Mouse (Mus musculus): Measurements from ENCODE around the gene Fgfr2.

The Fgfr2 gene

DNA sequence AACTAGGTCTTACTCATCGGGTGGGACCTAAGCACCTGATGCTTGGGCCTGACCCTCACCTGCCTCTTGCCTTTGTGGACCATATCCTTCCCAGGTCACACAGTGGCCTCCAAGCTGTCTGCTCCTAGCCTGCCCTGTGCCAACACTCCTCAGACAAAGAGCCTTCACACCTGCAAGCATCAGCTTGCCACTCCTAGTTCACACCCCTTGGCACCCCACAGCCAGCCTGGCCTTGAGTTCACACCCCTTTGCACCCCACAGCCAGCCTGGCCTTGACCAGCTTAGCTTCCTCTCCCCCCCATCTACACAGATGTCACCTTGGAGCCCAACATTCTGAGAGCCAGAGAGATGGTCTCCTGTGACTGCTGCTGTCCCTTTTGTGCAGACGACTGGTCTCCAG is 319.8 kb downstream of the Fgfr2 start:
- DNase-seq (ENCODE audit: low read depth, low spot score) = no peak

DNA sequence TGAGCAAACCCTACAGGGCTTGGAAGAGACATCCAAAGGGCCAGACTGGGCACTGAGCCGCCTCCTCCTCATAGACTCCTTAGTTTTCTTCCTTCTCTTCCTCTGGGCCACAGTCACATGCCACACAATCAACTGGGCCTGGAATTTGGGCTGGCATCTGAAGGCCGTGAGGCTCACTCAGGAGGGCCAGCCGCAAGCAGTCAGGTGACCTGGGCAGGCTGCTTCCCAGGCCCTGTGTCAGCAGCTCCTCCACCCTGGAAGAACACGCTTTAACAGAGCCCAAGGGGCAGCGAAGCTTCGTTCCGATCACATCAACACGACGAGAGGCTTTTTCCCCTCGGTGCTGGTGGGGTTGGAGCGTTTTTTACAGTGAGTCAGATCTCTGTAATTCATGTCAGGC is 320.5 kb downstream of the Fgfr2 start:
- no peak for DNase-seq (ENCODE audit: low read depth, low spot score)

DNA sequence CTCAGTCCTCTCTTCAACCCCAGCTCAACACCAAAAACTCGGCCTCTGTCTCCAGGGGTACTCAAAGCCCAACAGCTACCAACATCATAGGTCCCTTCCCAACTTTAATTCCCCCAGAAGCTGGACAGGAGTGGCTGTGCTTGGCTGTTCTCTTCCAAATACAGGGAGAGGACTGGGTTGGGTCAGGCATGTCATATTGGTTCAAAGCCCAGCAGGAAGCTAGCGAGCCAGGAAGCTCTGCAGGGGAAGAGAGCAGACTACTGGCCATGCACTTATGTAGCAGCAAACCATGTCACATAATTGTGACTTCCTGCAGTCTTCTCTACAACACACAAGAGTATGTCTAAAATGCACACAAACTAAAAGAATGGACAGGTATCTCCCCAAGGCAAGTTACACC is 321.1 kb downstream of the Fgfr2 start:
- DNase-seq (ENCODE audit: low read depth, low spot score) = no peak

DNA sequence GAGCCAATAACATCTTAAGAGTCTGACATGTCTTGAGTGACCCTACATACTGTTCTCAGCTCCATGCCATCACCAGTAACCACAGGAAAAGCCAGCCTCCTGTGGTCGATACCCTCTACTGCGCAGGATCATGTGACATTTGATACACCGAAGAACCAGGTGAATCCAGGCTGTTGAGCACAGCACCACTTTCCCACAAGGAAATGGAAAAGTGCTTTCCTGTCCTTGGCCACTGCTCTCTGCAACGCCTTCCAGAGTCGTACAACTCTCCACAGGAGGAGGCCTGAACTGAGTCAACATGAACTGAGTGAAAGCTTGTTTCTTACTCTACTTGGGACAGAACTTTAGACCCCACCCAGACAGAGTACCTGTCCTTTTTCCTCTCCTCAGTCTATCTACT is 321.6 kb downstream of the Fgfr2 start:
- DNase-seq (ENCODE audit: low read depth, low spot score) = no peak

DNA sequence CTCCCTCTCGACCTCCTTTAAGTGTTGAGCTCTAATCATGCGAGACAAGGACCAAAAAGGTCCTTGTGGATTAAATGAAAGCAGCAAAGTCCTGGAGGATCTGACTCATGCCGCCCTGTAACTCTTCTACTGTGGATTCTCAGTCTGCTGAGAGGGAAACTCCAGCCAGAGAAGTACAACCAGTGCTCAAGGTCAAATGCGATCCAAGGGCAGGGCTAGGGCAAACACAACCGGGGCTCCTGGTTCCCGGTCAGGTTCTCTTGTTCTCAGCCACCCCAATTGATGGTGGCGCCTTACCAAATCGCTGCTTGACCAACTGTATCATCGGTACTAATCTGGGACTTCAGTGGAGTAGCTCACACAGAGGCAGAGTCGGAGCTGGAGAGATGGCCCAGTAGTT is 322.3 kb downstream of the Fgfr2 start:
- no peak for DNase-seq (ENCODE audit: low read depth, low spot score)

DNA sequence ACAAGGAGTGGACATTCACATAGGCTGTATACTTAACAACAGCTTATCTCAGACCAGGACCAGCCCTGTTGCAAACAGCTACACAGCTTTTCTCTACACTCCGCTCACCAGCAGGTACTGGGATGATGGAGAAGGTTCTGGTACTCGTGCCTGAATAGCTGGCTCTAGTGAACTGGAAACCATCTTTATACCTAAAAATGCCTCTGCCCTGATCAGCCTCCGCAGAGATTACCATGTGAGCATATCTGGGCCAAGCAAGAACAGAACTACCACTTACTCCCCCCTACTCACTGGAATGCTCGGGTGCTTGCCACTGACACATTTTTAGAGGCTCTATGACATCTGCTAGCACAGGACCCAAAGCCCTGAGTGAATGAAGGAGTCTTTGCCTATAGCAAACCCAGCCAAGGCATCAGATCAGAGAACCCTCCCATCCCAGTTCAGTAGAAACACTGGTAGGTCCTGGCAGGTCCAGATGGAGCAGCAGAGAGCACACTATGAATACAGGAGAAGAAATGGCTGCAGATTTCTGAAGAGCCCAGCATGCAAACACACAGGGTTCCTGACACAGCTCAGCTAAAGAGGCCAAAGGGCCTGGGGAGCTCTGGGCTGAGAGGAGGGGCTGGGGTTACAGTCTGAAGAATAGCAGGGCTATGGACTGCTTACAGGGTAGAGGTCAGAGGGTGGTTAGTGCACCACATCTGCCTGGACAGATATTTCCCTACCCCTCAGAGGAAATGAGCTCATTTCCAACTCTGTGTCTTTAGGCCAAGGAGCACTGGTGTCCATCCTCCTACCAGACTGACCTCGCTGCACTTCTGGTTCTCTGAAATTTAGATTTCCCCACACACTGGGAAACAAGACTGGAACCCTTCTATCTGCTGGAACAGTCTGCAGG is 323.8 kb downstream of the Fgfr2 start:
- no peak for DNase-seq (ENCODE audit: low read depth, low spot score)

DNA sequence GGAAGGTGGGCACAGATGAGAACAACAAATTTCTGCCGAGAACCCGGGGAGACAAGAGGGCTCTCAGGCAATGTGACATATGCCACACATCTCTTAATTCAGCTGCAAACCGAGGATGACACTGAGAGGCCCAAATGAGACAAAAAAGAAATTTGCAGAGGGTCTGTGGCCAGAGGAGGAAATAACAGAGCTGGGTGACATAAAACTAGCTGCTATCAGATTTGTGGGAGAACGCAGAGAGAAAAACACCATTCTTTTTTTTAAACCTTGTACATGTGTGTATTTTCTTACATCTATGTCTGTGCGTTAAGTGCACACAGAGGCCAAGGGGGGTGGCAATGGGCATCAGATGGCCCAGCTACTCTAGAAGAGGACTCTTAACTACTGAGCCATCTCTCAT is 328.0 kb downstream of the Fgfr2 start:
- DNase-seq (ENCODE audit: low read depth, low spot score) = no peak

DNA sequence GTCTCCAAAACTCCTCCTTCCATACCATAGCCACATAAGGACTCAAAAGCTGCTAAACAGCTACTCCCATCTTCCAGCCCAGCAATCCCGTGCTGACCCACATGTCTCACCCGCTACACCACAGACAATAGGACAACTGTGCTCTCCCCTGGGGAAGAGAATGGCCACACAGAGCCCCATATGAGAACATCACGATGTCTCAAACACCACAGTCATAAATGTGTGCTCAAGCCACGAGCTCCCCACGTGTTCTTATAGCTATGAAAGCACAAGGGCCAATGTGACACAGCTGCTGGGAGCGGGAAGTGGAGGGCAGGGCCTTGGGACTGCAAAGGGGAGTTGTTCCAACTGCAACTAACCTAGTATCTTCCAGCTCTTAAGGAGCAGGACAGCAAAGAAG is 329.7 kb downstream of the Fgfr2 start:
- DNase-seq (ENCODE audit: low read depth, low spot score) = no peak

DNA sequence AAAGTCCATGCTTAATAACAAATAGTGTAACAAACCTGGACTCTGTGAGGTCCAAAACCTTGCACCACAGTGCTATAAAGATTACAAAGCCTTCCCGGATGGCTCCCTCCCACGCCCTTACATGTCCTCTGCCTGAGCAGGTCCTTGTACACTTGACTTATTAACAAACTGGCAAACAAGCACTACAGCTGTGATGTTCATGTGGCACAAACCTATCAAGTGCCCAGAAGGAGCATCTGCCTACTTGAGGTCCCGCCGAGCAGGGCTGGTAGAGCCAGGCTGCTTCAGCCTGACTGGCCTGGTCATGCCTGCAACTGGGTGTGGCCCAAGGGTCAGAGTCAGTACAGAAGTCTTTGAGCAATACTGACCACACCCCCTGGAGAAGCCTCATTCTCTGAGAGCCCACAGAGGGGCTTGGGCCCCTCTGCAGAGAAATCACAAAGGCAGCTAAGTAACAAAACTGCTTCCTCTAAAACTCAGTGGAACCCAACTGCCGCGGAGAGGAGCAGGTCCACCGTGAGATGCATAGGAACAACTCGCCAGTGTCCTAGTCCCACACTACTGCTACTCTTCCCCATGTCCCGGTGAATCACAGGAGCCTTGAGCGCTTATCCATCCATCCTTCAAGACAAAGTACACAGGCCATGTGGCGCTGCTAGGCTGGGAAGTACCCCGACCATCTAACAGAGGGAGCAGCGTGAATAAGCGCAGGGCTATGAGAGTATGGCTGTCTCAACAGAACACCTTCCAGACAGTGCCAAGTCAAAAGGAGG is 332.5 kb downstream of the Fgfr2 start:
- DNase-seq (ENCODE audit: low read depth, low spot score) = no peak

DNA sequence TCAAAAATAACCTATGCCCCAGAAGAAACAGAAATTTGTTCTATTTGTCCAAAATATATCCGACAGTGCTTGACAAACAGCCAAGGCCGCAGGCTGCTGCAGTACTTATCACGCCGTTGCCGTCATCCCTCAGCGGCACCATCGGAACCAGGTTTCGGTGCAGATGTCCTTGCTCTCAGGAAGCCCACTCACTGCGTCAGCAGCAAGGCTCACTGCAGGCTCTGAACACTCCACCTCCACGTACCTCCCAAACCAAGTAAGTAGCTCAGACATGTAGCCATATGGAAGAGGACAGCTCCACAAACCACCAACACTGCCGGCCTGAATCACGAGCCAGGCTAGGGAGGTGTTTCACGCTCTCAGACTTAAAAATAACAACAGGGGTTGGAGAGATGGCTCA is 334.3 kb downstream of the Fgfr2 start:
- DNase-seq (ENCODE audit: low read depth, low spot score) = no peak

DNA sequence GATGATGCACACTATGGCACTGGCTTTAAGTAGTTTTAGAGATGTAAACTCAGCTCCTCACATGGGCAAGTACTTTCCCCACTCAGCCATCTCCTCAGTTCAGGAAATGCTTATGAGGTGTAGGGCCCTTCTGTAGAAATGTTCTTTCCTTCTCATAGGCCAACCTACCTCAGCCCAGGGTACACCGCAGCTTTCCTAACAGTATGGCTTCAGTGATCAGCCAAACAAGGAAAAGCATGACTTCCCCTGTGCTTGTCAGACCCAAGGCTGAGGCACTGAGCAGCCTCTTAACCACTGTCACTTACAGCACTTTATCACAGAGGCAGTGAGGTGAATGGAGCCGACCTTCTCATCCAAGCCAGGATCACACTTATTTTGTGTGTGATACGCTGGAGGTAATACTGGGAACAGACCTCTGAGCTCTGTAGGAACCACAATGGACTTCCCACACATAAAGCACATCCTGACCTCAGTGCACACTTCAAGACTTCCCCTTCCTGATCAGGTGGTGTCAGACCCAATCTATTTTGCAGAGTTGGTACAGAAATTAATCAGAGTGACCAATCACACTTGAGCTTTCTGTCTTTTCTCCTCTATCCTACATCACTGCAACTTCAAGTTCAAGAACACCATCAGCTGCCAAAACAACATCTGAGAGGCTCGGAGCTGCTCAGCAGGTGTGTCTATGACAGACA is 335.5 kb downstream of the Fgfr2 start:
- DNase-seq (ENCODE audit: low read depth, low spot score) = no peak

DNA sequence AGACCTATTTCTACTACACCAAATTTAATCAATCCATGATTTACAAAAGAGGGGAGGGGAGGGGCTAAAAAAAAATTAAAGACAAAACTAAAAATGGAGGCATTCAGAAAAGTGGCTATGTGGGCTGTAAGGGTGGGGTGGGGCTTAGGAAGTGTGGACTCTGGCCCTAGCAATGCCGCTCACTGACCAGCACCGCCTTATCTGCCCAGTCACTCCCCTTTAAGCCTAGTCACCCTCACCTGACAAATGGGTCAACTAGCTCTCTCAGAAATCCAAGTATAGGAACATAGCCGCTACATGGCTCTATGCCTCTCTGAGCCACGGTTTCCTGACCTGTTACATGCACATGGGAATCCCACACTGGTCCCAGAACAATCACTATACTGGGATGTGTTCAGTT is 336.1 kb downstream of the Fgfr2 start:
- no peak for DNase-seq (ENCODE audit: low read depth, low spot score)

DNA sequence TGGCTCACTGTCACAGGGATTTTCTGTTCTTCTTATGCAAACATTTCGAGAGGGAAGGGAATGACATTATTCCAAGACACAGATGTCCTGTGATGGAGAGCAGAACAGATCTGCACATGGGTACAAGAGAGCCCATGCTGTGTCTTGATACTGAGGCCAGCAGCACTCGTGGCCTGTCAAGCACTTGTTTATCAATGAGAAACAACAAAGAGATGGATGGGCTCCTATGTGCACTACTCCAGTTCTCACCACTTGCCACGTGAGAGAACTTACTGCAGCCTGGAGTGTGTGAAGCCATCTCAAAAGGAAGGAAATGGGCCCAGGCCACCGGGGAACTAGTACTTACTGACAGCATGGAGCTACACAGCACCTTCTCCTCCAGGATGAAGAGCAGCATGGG is 336.6 kb downstream of the Fgfr2 start:
- DNase-seq (ENCODE audit: low read depth, low spot score) = no peak

DNA sequence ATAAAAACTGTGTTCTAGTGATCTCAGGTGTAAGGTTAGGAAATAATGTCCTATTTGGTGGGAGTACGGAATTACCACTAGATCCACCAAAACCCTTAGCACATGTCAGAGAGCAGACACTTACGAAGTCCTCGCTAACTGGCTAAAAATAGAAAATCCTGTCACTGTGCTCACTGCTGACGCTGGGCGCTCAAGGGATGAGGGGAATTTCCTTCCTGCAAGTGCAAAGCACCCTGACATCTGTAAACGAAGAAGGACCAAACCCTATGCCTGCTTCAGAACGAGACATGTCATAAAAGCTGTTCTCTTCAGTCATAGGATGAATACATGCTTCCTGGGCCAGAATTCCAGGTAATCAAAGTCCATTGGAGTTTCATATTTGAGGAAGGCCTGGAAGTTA is 337.1 kb downstream of the Fgfr2 start:
- DNase-seq (ENCODE audit: low read depth, low spot score) = no peak

DNA sequence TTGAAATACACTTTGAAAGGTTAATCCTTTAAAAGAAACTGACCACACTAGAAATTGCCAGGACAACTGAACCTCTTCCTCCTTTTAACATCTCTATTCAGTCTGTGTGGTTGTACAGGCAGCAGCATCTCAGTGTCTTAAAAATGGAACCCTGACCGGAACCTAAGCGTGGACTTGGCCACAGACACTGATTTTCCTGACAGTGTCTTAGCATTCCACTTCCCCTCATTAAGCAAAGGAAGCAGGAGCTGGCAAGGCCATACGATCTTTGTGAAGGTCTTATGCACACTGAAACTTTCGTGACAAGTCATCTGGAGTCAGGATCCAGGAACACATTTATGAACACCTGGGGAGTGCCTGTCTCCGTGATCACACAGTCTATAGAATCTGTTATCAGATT is 339.0 kb downstream of the Fgfr2 start:
- DNase-seq (ENCODE audit: low read depth, low spot score) = no peak

DNA sequence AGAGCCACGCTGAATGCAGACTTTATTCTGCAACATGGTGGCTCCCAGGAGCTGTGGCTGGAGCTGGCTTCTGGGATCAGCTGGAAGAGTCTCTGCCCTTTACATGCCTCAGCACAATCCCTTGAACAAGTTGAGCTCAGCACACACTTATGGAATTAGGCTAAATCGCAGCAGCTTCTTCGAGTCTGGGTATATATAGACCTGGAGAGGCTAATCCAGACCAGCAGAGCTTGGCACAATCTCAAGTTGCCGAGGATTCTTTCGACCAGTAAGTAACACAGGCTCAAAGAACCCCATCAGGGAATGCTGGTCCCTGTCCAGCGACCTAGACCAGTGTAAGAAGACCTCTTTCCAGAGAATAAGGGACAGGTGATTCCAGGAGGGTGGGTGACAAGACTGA is 341.3 kb downstream of the Fgfr2 start:
- no peak for DNase-seq (ENCODE audit: low read depth, low spot score)

DNA sequence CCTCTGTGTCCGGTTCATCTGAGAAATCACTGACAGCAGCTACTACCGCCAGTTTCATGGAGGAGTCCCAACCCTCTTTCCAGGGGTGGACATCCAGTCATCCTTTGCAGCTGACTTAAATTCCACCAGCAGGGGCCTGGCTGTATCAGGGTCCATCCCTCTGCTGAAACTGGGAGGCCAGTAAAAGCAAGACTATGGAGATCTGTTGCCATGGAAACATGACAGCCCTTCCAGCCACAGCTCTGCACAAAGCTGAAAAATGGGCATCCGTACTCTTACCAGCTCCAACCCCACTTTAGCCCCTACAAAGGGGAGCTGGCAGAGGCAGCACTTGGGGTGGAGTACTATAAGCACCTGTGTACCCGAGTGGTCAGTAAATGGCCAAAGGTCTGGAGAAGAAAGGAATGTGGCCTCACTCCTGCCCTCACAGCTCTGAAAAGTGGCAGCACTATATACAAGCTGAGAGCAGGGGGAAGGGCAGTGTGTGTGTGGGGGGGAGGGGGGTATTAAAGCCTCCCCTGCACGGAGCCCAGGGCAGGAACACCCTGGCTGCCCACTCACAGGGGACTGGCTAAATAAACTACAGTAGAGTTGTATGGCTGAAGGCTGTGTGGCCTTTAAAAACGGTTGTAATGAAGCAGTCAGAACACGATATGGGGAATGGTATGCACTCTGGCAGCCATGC is 341.9 kb downstream of the Fgfr2 start:
- no peak for DNase-seq (ENCODE audit: low read depth, low spot score)

DNA sequence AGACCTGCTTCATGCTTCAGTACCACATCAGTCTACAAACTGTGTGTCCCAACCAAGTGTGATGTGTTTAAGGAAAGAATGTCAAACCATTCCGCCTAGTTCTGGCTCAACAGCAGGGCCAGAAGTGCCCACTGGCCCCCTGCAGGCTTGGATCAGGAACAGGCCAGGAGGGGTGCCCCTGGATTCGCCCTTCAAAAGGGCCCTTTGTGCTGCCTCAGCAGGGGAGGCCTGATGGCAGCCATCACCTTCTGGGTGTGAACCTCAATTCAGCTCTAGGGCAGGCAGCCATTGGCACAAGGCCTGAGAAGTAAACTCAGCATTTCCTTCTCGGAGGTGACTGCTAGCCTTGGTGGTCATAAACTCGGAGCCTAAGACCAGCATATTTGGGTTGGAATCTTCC is 342.5 kb downstream of the Fgfr2 start:
- no peak for DNase-seq (ENCODE audit: low read depth, low spot score)

DNA sequence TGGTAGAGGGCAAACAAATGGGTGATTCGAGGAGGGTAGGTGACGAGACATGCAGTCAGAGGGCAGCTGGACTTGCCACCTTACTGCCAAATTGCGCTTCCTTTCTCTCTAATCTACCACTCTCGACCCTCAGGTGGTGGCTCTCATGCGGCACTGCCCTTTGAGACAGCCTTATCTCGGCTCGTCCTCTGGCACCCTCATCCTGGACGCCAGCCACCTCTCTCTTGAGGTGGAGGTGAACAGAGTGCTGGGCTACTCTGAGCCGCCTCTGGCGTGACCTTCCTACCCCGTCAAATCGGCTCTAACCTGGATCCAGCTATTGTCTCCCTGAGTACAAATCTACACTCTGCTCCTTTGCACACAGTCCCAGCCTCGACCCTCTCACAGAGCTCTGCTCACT is 344.5 kb downstream of the Fgfr2 start:
- no peak for DNase-seq (ENCODE audit: low read depth, low spot score)

DNA sequence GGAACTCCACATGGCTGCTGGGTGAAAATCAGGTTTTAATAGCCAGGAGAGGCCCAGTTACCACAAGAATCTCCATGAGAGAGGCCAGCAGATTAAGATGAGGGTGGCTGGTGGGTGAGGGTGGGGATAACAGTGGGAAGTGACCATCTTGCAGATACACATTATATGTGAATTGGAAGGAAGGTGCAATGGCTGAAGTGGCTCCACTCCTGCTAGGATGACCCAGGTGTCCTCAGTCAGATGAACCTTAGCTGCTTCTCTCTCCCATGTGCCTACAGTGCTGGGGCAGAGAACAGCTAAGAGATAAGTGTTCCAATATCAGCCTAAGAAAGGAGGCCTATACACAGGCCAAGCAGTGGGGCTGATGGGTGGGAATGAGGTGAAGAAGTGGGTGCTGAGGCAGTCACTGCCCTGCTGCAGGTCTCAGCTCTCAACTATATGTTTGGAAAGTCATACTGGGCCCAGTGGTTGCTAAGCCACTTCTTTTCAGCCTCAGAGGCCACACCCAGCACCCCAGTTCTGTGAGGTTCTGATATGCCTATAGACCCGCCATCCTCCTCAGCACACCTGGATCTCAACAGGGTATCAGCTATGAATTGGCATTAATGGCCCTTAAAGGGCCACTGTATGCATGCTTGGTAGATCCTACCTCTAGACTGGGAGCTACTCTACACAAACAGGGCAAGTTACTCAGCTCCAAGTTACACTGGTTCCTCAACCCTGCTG is 345.3 kb downstream of the Fgfr2 start:
- DNase-seq (ENCODE audit: low read depth, low spot score) = no peak

DNA sequence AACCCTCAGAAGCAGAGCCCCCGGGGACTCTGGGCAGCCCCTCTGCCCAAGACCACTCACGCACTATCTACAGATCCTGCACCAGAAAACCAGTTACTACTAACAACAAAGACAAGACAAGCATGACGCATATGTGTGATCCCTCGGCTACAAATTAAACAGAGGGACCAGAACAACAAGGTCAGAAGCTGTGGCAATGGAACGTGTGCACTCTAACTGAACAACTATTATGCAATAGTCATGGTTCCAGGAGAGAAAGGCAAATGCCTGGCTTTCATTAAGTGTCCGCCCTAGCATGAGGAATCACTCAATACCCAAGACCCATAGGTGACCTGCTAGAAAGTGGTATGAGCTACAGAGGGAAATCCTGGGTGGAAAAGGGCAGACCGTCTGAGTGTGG is 346.0 kb downstream of the Fgfr2 start:
- DNase-seq (ENCODE audit: low read depth, low spot score) = no peak
